Mouse (Mus musculus) mesoderm, embryonic 11.5 days (tissue): Measurements from ENCODE around the gene Odf2l.

Experiments used
- DNase-seq: peaks from one replicate; pipeline ENCODE4 v3.0.0-alpha.2; 2012; ENCODE audit warnings: low read depth, low spot score

The Odf2l gene

DNA sequence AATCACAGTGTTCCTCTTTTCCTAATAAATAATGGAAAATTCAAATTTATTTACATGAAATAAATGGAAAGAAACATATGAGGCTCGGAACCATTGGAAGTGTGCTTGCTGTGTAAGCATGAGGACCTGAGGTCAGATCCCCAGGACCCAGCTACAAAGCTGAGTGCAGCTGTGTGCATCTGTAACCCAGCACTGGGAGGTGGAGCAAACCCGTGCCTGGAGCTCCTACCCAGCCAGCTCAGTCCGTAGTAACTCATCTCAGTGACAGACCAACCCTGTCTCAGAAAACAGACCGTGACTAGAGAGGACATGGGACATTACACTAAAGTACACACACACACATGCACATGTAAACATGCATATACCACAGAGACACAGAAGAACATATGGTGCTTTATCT, 21.8 kb downstream of the Odf2l start:
- no peak for DNase-seq

DNA sequence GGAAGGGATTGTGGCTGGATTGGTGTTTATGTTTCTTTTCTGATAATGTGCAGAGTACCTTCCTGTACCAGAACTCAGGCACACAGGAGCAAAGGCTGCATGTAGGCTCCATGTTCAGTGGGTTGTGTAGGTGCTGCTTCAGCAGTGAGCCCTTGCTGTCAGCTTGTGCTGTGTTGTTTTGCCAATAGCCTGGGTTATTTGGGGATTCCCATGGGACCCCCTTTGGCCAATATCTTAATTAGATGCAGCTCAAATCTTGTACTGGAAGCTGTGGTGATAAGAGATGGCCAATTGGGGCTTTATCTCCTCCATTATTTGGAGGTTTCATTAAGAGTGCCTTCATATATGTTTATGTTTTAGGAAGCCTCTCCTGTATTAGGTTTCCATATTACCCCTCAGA, 24.5 kb downstream of the Odf2l start:
- DNase-seq = no peak

DNA sequence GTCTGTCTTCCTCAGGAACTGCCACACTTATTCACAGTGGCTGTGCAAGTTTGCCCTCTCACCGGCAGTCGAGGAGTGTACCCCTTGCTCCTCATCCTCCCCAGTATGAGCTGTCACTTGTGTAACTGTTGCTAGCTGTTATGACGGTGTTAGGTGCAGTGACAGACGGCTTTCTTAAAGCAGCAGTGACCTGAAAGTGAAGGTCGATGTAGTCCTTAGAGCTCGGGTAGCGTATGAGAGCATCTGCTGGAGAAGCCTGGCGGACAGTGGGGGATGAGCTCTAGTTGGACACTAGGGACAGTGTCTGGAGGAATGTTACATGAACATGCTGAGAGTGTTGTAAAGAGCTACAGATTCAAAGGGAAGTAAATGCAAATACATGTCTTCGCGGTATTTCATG, 25.5 kb downstream of the Odf2l start:
- no peak for DNase-seq

DNA sequence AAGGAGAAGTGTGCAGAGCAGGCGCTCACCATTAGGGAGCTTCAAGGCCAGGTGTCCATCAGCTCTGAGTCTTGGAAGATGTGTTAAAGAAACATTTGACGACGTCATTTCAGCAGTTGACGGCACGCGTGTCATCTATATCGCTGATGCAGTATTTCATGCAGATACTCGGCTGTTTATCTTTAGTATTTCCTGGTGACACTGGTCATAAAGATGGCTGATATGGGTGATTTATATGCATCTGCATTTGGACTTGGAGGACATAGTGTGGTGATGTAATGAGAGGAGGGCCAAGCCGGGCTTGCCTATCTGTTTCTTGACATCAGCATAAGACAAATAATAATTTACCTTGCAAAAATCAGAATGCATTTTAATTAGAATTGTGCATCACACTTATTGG, 28.5 kb downstream of the Odf2l start:
- no peak for DNase-seq

DNA sequence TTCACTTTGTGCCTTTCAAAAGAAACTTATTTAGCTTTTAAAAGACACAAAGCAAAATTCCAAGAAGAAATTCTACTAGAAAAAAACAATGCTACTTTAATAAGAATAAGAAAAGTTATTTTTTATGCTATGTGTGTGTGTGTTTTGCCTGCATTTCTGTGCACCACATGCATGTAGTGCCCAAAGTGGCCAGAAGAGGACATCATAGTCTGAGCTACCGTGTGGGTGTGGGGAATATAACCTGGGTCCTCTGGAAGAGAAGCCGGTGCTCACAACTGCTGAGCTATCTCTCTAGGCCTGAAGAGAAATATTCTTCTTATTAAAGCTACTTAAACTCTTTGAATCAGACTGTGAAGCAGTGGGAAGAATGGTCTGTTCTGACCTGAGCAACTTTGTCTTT, 29.1 kb downstream of the Odf2l start:
- DNase-seq = no peak

DNA sequence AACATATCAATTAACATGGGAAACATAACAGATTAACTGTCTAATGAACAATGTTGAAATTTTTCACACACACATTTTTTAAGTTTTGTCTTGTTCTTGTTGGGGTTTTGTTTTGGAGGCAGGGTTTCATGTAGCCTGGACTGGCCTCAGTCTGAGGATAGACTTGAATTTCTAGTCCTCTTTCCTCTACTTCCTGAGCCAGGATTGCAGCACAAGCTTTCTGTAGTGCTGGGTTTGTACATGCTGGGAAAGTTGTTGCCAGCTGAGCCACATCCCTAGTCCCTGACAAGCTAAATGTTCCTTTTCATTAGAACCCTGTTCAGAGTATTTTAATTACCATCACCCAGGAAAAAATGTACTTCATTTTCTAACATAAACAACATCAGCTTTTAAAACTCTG, 29.6 kb downstream of the Odf2l start:
- DNase-seq = no peak

DNA sequence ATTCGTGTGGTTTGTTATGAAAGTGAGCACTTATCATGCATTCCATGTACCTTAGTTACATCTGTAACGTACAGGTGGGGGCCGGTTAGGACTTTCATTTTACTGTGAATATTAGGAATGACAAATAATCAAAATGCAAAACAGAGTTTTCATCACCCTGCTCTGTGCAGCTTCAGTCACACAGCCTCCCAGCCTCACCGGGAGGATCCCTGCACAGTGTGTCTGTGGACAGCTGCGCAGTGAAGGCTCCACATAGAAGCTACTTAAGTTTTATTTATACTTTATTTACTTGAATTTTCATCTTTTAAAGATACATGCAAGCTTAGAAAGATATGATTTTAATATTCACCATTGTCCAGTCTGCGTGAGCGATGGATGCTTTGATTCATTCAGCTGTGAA, 32.7 kb downstream of the Odf2l start:
- DNase-seq = no peak

DNA sequence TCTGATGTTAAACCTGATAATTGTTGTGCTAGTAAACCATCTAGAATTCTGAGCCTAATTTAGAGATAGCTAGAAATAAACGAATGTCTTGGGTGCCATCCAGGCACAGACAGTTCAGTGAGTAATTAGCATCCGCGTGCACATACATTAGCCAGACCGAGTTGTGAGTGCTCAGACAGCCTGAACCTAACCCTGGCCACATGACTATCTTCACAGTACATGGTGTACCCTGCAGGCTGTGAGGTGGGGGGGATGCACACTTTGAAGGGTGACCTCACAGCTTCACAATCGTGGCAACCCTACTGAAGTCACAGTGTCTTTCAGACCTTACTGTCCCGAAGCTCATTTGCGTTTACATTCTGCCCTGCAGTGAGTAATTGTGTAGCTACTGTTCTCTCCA, 33.5 kb downstream of the Odf2l start:
- no peak for DNase-seq

DNA sequence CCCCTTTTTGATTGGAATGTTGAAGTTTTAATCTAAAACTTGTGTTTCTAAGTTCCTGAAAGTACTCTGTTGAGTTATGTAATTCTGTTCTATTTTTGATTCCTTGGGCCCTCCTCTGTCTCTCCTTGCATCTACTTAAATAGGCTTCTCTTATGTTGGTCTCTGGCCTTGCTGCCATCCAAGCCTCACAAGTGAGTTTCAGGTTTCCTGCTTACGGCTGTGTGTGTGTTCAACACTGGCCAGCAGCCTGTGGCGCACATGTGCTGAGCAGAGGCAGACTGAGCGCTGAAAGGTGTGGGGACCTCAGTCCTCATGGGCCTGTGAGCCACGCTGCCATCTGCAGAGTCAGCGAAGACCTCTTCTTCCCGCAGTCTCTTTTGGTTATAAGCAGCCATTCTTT, 38.5 kb downstream of the Odf2l start:
- DNase-seq = no peak

DNA sequence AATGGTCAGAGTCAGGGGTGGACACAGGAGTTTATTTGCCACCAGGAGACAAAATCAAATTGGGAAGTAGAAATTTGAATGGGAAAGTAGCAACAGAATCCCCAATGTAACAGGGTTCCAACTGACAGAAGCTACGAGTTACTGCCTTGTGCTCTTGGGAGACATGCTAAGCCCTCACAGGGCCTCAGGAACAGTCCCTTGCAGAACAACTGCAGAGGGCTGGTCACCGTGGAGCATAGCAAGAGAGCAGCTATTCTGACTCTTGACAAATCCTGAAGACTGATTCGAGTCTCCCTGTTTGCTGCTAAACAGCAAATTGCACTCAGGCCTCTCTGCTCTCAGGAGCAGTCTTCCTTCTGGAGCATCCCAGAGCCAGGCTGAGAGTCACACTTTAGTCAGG, 40.1 kb downstream of the Odf2l start:
- DNase-seq = no peak

DNA sequence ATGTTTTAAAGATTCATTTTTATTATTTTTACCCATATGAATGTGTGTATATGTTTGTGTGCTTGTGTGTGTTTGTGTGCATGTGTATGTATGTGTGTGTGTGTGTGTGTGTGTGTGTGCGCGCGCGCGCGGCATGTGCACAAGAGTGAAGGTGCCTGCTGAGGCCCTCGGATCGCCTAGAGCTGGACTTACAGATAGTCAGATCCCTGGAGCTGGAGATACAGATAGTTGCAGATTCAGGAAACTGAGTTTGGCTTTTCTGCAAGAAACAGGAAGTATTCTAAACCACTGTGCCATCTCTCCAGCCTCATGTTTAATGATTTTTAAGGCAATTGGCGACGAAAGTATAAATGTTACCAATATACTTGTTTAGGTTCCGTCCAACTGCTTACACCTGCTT, 48.4 kb downstream of the Odf2l start:
- no peak for DNase-seq

DNA sequence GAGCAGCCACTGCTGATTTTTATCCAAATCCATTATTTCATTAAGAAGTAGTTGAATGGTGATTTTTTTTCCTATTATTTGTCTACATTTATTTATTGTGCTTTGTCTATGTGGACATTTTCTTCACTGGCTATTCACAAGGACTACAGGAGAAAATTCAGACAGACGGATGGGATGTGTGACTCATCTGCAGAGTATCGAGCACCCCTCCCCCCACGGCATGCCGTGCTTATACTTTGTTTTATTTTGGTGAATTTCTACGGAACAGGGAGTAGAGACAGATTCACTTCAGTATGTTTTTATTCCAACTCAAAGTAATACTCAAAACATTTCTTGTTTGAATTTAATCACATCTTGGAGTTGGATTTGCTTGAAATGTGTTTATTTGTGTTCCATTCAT, 49.4 kb downstream of the Odf2l start:
- no peak for DNase-seq

DNA sequence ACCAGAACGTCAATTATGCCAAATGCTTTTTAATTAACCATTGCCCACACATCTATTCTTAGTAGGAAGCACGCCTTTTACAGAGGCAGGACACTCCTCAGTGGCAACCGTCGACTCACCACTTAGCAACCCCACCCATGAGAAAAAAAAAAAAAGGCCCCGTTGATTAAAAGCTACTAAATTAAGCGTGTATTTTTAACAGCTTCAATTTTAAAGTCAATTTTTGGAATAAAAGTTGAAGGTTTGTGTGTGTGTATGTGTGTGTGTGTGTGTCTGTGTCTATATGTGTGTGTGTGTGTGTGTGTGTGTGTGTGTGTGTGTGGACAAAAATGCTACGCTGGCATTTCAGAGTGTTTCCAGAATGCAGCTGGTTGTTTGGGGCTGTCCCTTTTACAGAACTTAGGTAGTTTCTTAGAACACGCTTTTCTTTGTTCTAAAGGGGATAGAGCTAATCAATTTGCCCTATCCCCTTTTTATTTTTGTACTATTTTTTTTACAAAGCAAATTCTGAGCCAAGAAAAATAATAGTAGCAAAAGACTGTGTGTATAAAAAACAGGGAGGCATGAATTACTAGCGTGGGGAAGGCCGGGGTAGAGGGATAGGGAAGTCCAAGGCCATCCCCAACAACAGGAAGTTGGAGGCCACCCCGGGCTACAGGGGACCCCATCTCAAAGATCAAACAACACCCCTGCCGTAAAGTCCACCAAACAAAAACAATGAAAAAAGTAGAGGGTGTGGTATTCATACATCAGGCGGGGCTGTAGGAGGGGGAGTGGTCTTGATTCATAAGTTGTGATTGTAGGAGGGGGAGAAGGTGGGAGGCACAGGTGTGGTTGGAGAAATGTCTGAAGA, 50.7 kb downstream of the Odf2l start:
- no peak for DNase-seq

DNA sequence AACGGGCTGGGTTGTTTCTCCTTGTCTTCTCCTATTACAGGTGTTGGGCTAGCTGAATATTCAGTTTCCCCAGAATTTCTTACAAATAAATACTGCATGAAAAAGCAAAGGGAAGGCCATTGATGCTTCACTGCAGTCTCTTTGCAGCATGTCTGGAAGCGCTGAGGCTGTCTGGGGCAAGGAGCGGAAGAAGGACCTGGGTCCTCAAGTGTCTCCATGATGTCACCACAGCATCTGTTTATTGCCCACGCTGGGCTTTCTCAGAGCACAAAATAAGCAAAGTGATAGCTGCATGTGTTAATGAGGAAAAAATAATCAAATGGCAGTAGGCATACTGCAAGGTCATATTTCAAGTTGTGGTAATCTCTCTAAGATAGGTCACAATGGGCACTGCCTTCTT, 51.6 kb downstream of the Odf2l start:
- no peak for DNase-seq

DNA sequence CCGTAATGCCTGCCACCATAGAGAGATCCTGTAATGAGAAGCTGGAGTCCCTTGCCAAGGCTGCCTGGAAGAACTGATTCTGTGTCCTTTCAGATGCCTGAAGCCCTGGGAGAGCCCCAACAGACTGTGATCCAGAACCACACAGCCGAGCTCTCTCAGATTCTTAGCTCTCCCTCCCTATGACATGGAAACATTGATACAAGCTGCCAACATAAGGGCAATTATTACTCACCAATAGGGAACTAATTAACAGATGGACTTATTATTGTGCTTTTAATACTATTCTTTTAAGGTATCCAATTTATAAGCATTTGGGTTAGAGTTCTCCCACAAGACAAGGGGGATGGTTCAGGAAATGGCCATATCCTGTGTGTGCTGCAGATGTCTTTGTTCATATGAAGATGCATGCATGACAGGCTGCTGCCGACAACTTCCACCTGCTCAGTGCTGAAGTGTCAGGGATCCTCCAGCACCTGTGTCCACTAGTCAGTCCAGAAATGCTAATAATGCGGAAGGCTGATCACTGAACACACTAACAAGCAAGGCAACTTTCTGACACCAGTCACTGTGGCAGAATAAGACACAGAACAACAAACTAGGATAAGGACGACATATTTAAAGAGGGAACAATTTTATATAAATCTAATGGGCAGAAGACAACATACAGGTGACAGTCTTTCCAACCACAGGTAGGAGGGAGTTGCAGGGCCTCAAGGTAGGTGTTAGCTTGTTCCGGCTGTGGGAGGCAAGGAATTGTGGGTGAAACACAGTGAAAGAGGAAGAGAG, 52.4 kb downstream of the Odf2l start:
- no peak for DNase-seq

DNA sequence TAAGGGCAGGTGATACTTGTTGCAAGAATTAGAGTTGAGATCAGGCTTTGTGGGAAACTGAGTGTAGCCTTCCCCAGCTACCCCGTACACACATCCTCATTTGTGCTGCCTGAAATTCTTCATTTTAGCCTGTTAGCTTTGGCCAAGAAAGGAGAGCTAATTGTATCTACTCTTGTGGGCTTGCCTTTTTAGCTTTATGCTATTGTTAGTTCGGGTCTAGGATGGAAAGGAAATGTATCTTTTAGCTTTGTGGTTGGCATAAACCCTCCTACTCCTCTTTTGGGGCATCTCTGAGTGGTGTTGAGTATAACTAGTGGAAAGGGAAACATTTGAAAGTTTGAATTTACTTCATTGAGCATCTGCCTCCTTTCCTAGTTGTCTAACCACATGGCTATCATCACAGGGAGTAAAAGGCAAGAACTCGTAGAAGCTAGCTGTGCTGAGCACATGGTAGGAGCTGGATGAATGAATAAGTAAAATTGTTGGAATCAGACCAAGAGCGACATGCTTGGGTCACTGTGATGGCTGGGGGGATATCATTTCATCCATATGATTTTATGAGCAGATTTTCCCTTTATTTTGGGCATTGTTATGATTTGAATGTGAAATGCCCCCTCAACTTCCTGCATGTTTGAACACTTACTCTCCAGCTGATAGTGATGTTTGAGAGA, 53.1 kb downstream of the Odf2l start:
- DNase-seq = no peak

DNA sequence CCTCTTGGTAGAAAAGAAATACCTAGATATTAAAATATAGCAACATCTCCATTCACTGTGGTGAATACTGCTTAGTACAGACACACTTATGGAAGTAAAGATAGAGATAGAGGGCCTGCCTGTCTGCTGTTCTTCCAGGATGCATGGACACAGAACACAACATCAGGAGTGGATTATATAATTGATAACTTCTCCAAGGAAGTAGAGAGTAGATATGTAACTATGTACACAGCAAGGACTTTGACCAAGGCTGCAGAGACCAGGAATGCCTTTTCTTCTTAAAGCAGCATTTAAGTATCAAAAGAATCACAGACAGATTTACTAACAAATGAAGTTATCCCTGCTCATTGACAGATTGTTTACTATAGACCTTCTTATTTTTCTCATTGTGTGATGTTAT, 66.3 kb downstream of the Odf2l start:
- no peak for DNase-seq

DNA sequence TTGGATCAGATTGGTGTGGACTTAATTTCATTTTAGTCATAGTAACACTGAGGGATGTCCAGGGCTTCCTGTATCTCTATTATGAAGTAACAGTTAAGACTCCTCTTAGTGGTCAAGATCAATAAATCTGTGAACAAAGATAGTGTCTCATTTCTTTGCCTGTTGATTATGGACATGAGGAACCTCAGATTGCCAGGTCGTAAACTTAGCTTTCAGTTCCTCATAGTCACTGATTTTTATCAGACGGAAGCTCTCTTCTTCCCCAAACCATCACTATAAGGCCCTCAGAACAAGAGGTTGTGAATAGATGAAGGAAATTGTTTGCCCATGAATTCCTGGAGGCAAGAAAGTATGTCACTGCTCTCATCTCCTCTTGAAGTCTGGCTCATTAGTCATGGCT, 73.6 kb downstream of the Odf2l start:
- no peak for DNase-seq

DNA sequence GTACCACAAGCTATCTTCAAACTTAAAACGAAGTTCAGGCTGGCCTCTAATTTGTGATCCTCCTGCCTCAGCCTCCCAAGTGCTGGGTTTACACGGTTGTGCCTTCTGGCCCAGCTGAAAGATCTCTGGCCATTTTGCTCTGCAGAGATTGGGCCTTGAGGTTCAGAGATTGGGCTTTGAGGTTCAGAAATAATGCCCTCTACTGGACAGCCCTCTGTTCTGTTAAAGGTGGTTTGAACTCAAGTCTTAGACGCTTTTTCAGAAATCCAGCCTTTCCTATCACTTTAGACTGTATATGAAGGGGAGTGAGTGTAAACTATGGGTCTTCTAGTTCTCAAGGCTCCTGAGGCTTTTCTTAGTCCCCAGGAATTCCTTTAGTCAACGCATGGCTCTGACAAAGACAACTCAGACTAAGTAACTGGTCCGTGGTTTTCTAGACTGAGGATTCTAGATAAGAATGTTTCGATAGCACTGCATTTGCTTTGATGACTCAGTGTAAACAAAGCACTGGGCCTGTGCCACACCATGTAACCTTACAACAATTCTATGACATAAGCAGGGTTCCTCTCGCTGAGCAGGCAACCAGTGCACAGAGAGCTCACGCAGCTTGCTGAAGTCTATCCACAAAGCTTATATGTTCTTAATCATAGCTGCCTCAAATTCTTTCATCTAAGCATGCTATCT, 77.0 kb downstream of the Odf2l start:
- DNase-seq = no peak

DNA sequence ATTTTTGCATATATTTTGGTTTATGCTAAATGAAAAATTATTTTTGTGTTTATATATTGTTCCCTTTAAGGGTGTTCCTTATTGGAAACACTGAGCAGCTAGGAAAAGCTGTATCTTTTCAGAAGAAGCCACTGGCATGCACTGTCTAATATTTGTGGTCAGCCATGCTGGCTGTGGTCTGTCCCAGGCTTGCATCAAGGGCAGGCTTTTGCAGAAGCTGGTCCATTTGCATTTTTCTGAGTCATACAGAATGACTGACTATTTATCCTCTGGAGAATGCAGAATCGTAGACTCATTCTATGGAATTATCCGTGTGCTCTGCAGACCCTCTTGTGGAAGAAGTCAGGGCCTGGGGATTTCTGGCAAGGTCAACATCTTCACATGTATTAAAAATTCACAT, 79.7 kb downstream of the Odf2l start:
- no peak for DNase-seq
